Mouse (Mus musculus) cerebellum, adult 9-10 months (tissue): Measurements from ENCODE around the gene Pik3cd.
"Not testable (repeated sequence)": the region's sequence is repeated elsewhere in the genome, so short reads cannot be mapped to it uniquely, and the experiment has no call there.

ENCODE experiments used
- DNase-seq: peaks from one replicate; pipeline ENCODE4 v3.0.0; 2022

Gene Pik3cd

DNA sequence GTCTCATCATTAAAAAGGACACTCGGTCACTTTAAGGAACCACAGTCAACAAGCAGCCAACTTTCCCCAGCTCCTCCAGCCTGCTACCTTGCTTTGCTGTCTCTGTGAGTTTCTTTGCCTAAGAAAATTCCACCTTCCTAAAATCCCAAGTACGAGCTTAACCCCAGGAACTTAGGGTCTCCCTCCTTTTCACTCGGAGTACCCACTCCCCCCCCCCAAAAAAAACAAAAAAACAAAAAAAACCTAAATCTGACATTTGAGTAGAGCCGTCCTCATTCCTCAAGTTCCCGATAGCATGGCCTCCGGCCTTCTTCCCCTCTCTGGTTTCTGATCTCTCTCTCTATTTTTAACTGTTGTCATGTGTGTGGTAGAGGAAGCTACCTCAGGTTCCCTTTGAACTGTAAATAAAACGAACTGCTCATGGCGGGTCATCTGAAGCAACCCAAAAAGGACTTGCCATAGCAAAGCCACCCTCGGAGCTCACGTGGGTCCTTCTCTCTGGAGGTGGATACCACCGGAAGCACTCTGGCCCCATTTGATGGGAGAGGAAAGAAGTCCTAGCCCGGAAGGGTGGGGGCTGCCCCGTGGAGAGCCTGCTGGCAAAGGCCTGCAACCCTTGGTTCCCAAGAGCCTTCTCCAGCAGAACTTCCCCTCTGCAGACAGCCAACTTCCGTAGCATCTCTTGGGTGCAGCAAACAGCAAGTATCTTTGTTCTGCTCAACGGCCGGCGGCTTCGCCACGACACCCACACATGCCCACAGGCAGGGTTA is at the start of gene Pik3cd:
TSS of gene Pik3cd (minus strand) at position 362 of the 770 bp plus-strand sequence.
- no peak for DNase-seq

DNA sequence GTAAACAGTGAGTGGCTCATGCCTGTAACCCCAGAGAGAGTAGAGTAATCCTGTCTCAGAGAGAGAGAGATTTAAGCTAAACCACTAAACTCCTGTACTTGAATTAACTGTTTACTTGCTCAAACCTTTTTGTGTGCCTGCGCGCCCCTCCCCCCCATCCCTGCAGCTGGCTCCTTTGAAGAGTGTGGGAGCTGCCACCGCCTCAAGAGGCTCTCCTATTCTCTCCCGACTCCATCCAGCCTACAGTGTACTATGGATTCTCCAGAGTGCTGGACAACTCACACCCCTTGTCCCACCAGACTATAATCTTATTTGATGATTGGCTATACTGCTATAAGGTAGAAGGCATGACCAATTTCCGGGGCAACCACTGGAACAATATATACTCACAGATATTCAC is 48.3 kb upstream of the Pik3cd start:
- DNase-seq = no peak

DNA sequence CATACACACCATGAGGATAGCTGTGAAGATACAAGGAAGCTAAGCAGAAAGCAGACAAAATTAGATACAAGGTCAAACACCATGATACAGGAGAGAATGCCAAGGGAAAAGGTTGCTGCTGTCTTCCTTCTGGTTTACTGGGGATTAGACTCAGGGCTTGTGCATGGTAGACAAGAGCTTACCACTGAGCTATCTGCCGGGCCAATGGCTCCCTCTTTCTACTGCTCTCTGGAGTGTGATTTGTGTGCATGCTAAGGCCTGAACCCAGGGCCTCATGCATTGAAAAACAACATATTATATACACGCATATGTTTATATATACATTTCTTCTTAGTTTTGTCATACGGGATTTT is 47.3 kb upstream of the Pik3cd start:
- DNase-seq = not testable (repeated sequence)

DNA sequence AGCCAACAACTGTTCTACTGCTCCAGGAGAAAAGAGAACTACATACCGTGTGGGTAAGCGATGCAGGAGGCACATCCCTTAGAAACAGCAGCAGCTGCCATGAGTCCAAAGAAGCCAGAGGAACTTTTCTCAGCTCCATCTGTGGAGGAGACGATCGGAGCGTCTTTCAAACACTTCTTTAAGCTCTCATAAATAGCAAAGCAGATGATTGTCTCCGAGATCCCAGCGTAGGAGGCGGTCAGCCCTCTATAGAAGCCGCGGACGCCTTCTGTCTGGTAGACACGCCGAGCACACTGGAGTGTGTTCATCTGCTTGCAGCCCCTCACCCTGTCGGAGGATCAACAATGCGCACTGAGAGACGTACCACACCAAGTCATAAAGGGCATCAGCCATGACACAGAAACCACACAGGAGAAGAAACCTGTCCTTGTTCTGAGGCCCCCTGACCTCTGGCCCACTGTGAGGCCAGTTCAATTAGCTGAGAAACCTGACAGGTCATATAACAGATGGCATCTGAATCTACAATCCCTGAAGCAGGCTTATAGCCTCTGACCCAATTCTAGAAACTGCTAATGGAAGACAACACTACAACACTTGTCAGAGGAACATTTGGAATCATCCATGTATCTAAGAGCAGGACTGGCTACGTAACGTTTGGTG is 46.8 kb upstream of the Pik3cd start:
- DNase-seq = no peak

GRCm38 (mm10) chr4:149744119-149744518 is 41.7 kb upstream of the Pik3cd start:
- DNase-seq = no peak

DNA sequence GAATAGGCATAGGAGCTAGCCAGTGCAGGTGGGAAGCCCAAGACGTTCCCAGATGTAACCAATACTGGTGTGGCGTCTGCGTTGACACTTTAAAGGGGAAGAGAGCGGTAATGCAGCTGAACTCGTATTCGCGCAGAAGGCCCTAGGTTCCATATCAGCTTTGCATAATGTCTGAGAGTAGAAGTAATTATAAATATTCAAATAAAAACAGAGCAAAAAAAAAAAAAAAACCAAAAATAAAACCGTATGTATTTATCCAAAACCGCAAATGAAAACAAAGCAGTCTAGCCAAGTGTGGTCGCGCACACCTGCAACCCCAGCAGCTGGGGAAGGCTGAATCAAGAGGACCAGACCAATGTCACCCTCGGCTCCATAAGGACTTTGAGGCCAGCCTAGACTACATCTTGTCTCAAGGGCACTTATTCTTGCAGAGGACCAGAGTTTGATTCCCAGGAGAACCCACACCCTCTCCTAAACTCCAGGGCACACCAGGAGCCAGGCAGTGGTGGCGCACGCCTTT is 39.7 kb upstream of the Pik3cd start:
- DNase-seq = no peak

- DNase-seq = peak; percentile 27
Observed at GRCm38 (mm10) chr4:149740301-149740700, 37.9 kb upstream of the Pik3cd start.

GRCm38 (mm10) chr4:149739478-149739877 is 37.1 kb upstream of the Pik3cd start:
- peak; percentile 55 for DNase-seq

- peak; percentile 97 for DNase-seq
Observed at GRCm38 (mm10) chr4:149737383-149738324, 35.3 kb upstream of the Pik3cd start, which contains the start of gene Tmem201. Gene Tmem201, minus strand, starts transcription at chr4:149738044.

DNA sequence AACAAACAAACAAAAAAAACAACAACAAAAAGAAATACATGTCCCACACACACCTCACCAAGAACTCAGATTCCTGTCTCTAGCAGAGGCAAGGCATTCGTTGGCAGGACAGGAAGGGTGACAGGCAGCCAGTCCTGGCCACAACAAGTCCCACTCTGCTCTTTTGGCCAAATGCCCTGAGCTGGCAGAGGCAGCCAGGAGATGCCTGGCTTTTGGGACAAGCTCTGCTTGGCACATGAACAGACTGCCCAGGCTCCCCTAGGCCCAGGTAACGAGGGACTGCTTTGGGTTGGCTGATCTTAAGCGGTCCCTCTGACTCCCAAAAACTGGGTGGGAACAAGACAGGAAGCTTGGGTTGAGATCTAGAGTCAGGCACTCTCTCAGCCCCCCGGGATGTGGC is 34.2 kb upstream of the Pik3cd start:
- peak; percentile 97 for DNase-seq

DNA sequence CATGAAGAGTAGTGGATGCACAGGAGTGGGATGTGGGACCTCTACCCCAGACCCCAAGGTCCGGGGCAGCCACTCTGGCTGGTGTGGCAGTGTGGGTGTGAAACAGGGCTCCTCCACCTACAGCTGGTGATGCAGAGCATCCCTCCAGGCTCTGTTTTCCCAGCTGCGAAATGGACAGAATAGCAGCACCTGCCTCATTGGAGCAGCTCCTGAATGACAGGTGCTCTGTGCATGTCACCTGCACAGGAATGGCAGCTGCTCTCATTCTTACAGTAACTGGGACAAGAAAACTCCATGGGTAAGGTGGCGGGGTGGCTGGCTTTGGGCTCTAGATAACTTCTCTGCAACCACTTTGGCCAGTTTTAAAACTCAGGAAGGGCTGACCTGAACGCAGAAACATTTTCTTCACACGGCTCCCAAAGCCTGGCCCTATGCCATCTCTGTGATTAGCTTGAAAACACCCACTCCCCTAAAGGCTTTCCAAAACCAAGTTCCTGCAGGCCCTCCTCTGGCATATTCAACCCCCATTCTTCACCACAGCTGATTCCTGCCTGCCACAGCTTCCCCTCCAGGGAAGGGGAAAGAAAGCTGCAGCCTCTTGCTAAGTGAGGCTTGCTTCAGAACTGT is 33.4 kb upstream of the Pik3cd start:
- DNase-seq = peak; percentile 71

DNA sequence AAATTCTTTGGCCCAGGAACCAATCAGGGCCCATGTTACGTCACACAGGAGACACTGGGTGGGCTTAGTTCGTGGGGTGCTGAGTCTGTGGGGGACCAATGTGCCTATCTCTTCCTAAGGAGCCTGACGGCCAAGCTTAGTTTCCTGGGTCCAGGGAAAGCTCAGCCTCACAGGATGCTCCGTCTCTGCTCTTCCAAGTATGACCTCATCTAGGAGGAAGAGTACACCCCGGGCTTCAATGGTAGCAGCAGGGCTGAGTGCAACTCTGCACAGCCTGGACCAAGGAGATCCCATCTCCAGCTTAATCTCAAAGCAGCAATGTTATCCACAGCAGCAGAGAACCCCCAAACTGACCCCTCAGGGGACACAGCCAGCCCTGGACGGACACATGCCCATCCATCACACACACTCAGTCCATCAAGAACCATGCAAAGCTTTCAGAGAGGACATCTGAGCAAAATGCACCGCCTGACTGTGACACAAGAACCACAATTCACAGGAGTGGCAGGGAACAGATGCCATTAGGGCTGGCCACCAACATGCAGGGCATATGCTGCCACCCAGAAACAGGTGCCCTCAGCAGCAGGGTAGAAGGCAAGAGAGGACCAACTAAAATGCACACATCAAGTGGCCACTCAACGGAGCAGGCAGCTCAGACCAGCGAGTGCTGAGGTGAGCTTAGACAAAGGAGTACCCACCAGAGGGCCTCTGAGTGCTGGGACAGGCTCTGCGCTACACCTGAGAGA is 32.5 kb upstream of the Pik3cd start:
- peak; percentile 94 for DNase-seq

- peak; percentile 65 for DNase-seq
Observed at GRCm38 (mm10) chr4:149734246-149734645, 31.9 kb upstream of the Pik3cd start.

DNA sequence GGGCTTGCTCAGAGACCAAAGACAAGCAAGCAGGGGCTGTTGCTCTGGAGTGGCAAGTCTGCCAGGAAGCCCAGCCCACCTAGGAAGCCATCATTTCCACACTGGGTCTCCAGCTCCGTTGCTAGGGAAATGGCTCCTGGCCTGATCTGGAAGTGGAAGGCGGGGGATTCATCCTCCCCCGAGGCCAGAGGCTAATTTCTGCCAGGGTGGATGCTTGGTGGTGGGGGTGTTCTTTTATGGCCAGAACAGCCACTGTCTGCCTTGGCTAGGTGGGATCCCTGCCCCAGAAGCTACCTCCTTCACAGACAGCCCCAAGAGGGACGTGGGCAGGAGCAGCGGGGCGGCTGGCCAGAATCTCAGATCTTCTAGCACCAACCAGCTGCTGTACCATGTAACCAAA is 31.4 kb upstream of the Pik3cd start:
- DNase-seq = no peak

GRCm38 (mm10) chr4:149732800-149733199 is 30.4 kb upstream of the Pik3cd start:
- DNase-seq = no peak

DNA sequence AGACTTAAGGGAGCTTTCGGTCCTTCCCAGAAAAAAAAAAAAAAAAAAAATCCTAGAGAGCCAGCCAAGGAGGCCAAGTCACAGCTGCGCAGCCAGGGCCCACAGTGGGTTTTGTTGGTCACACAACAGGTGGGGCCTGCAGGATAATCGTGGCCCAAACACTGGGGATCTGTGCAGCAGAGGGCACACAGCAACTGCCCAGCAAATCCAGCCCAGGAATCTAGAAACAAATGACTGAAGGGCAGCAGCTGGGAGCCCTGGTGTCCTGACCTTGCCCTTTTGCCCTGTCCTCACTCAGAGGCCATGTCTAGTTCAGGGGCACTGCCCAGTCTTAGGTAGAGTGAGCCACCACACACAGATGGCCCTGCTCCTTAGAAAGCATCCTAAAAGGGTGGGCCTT is 29.9 kb upstream of the Pik3cd start:
- DNase-seq = no peak

DNA sequence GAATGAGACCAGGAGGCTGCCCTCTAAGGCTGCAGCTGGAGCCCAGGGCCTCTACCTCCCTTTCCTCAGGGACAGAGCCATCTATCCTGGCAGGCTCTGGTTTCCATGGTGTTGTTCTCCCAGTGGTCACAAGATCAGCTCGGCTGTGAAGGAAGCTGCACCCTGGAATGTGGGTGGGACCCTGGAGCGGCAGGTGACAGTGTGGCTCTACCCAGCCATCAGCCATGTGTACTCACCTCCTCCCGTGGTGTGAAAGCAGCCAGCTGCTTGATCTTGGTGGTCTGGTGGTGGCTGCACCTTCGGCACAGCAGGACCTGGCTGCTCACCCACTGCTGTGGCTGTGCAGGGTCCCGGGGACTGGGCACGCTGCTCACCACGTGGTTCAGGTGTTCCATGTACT is 28.5 kb upstream of the Pik3cd start:
- peak; percentile 41 for DNase-seq

- DNase-seq = no peak
Observed at GRCm38 (mm10) chr4:149728810-149729209, 26.4 kb upstream of the Pik3cd start.

- peak; percentile 32 for DNase-seq
Observed at GRCm38 (mm10) chr4:149727636-149728035, 25.3 kb upstream of the Pik3cd start.

DNA sequence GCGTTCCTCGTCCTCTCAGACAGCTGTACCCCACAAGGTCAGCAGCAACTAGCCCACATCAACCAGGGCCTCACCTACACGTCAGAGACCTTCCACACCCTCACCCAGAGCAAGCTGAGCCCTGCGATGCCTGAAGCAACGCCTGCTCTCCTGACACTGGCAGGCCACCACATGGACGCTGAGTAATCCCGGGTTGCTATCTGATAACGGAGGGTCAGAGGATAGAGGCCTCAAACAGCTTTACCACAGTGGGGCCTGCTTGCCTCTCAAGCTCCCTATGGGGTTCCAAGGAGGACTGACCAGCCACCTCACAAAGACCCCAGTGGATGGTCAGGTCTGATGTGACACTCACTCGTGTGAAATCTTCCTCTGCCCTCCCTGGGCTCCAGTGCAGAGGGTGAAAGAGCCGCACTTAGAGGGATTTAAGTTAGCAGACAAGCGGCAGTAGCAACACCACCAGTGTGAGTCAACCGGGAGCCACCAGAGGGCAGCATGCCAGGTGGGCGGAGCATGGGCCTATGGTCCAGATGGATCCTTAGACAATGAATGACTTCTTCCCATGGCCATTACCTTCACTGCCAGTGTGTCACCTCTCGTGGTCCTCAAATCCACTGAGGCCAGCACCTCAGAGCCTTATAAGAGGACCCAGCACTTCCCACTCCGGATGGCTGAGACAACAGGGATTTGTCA is 23.4 kb upstream of the Pik3cd start:
- peak; percentile 94 for DNase-seq

- peak; percentile 57 for DNase-seq
Observed at GRCm38 (mm10) chr4:149724916-149725470, 22.6 kb upstream of the Pik3cd start.
